Mouse (Mus musculus): ENCODE measurements around the gene Gucy1b1.

Gene Gucy1b1

DNA sequence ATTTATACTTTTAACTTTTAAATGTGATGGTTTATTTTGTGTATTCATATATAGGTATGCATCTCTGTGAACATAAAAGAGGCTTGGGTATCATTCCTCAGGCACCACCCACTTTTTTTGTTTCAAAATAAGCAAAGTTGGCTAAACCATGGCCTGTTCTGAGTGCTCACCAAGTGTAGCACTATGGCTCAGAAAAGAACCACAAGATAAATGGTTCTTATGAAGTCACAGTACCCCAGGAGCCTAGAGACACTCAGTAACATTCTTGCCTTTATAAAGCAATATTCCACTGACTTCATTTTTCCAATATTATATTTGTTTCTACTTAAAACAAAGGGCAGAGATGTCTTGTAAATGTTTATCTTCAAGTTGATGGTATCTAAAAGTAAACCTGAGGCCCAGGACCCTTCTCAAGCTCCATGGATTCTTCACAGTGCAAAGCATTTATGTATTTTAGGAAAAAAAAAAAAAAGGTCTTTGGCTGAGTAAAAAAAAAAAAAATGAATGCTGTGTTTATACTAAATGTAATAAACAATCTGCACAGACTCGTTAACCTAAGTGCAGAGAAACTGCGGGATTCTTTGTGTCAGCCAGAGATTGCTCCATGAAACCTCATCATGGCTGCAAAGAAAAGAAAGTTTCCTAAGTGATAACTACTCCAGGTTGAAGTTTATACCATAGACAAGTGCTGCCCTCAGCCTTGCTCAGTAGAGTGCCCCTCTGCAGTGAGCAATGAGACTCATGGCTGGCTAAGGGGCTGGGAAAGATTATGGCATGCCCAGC lies 38.0 kb downstream of the Gucy1b1 start:
- no peak for DNase-seq (ENCODE audit: low spot score in 2 of 2)

DNA sequence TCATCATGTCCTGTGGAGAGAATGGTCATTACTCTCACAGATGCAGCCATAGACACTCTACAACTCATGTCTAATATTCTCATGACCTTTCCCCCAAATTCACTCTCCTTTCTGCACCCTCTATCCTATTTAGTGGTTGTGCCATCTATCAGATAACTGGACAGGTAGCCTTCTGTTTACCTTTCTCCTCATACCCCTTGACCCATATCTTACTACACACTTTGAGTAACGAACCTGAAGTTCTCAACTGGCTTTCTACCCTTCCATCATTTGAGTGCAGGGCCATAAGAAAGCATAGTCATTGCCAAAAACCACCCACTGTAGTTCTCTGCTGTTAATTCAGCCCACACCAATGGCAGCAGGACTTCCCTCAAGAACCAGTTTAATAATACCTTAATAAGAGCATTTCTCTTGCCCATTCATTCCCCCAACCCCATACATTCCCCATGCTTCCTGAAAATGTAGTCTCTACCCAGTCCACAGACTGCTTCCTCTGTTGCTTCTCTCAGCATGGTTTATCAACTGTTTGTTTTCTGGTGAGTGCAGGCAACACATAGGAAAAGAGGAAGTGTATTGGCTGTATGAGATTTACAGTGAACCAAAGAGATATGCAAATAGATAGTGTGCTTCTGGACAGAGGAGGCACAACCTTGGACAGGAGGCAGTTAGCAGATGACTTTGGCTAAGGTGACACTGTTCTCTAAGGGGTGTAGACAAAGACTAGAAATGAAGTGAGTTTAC lies 44.3 kb downstream of the Gucy1b1 start:
- DNase-seq (ENCODE audit: low spot score in 2 of 2), result no peak

DNA sequence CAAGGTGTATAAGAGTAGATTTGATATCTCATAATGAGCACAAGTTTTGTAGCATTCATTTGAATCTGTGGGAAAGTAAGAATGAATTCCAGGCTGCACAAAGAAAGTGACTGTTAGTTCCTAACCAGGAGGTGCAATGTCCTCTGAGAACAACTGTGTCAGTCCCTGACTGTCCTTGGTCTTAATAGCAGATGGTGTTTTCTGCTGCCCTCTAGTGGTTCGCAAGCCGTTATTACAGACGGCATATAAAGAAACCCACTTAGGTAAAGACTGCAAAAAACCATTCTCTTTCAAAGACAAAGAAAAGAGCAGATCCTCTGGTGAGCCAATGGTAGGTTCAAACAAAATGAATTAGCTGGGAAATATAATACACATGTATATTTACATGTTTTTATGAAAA lies 45.3 kb downstream of the Gucy1b1 start:
- peak in 1 of 2 experiments; percentile 3 for DNase-seq (ENCODE audit: low spot score in 2 of 2)

DNA sequence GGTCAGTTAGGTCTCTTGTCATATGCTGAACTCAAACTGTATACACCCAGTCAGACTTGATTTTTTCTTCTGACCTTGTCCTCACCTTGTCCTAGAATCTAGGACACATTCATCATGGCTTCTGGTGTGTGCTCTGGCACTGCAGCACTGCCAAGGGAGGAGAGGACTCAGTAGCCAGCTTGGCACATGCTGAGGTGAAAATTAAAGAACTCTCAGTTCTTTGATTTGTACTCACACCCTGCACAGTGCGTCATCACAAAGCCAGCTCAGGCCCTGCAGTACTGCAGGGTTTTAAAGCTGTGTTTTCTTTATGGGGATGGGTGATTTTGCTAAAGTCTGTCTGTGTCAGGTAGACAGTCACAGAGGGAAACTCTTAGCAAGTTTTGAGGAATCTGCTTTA lies 47.2 kb downstream of the Gucy1b1 start:
- no peak for DNase-seq (ENCODE audit: low spot score in 2 of 2)

DNA sequence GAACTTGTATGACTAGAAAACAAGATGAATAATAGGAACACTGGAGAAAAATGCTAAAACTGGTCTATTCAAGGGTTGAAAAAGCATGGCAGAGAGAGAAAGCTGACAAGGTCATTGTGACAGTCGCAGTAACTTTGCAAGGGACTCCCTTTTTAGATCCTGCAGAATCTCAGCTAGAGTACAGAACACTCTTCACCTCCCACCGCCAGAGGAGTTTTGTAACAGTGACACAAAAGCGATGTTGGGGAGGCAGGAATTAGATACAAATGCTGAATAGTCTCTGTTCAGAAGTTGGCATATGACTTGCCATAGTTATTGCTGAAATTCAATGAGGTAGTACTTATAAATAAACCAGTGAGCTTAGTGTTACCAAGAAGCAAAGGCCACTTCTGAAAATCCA lies 51.4 kb downstream of the Gucy1b1 start:
- DNase-seq (ENCODE audit: low spot score in 2 of 2), result no peak

DNA sequence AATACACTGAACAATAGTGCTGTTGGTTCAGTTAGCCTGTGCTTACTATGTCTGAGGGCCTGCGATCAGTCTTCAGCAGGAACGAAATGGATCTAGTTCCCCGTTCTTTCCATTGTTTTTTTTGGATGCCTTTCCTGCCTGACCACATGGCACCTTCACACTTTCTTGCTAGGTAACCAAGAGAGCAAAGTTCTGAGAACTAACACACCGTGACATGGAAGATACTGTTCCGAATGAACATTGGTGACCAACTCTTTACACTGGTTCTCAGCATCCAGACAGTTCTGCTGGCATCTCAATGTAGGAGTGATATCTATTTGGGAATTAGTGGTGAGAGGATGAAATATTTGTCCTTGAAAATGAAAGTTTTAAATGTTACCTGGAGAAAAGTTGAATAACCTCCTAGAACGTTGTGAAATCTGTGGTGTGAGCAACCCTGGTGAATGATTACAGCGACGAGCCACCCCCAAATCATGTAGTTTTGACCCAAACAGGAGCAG lies 52.0 kb downstream of the Gucy1b1 start:
- no peak for DNase-seq (ENCODE audit: low spot score in 2 of 2)

DNA sequence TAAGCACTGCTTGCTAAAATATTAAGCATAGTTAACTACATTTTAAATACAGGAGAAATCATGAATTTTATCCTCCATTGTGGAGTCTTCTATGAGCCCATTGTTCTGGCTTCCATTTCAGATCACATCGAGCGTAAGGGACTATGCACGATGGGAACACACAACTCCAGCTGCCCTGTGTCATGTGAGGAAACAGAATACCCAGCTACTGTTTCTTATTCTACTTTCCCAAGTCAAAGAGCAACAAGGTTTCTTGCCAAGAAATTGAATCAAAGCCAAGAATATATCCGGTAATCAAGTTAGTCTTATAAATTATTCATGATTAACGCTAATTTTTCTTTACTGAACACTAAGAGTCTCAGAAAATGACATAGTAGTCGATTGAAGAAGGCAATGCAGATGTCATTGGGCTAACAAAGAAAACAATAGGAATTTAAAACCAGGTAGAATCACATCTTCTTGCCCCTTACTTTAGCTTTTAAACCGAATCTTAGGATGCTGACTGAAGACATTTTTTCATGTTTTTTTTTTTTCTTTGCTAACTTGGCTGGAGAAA lies 60.3 kb downstream of the Gucy1b1 start:
- DNase-seq (ENCODE audit: low spot score in 2 of 2), result no peak

DNA sequence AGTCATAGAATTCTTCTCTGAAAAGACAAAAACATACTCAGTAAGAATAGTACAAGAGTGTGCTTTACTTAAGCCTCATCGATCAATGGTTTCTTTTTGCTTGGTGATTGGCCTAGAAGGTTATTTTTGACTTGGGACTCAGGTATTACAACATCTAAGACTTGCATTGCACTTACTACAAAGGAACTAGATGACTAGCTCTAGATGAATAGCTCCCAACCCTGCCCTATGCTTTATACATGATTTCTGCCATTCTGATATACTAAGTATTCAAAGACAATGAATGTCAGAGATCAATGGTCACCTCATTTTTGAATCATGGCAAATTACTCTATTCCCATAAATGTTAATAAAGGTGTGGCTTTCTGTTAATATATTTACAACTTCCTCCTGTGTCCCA lies 67.5 kb downstream of the Gucy1b1 start:
- DNase-seq (ENCODE audit: low spot score in 2 of 2), result no peak

DNA sequence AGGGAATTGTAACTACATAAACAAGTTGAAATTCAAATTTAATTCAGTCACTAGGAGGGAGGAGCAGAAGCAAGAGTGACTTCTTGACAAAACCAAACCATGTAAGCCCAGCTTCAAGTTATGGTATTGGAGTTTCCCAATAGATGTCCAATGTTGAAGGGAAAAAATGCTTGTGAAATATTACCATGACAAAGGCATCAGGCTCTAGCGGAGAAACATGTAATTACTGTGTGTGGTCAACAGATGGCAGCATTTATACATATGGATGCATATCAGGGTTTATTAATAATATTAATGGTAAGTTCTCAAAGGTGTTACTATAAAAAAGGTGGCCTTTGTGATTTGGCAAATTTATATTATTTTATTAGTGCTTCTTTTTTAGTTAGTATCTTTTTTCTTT lies 78.5 kb downstream of the Gucy1b1 start:
- DNase-seq (ENCODE audit: low spot score in 2 of 2), result no peak

DNA sequence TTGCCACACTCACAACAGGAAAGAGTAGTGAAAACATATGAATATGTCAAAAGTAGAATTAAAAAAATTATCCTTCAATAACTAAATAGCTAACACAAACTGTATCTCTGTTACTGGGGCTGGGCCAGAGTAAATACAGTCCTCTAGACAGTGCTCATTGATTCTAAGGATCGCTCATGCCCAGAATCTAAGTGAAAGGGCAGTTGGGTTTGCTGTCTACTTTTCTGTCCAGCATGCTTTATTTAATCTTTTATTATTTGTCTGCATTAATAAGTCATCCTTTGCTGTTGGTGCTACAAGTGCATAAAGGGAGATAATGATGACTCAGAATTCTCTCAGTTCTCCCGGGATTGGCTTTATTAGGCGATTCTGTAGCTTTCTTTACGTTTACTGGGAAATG lies 79.1 kb downstream of the Gucy1b1 start:
- DNase-seq (ENCODE audit: low spot score in 2 of 2), result no peak

DNA sequence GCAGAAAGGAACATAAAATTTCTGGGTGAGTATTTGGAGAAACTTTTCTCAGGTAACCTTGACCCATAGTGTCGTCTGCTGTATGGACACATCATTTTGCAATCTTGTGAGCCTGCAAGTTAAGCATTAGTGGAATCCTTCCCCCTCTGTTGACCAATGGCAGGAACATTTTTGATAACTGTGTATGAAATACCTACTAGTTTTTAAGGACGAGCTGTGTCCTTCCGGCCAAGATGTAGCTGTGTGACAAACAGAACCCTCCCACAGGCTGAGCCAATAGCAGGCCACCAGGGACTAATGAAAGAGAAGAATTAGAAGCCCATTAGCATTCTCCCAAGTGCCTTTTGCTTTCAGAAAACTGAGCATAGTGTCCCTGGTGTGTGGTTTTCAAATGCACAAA lies 84.0 kb downstream of the Gucy1b1 start:
- DNase-seq (ENCODE audit: low spot score in 2 of 2), result no peak

DNA sequence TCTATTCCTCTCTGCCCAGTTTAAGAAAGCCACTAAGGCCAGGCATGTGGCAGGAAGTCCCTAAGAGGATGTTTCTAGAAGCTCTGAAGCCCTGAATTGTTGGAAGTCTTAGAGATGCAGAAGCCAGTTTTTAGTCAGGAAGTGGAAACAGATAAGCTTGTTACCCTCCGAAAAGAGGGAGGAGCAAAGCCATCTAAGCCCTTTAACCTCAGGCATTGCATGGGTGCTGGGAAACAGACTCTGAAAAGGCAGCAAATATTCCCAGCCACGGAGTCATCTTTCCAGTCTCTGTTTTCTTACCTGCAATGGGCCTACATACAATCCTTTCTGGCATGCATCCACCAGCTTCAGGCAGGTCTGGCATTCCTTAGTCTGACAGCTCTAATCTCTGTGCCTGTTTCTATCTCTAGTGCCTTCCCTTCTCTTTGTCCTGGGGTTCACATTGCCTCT lies 84.8 kb downstream of the Gucy1b1 start:
- DNase-seq (ENCODE audit: low spot score in 2 of 2), result no peak

DNA sequence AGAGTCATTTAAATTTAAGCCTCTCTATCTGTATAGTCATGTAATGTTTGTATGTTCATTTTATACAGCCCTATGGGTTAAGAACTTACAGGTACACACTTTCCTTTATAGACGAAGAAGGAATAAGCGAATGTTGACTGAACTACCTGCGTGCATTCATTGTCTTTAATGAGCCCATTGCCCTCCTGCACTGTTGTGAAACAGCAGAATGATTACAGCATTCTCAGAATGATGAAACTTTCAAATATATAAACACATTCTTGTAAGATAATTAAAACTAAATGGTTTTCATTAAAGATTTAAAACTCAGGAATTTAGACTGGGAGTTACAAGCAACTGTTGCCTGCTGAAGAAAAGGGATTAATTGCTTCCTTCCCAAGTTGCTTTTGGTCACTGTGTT lies 86.9 kb downstream of the Gucy1b1 start:
- no peak for DNase-seq (ENCODE audit: low spot score in 2 of 2)

DNA sequence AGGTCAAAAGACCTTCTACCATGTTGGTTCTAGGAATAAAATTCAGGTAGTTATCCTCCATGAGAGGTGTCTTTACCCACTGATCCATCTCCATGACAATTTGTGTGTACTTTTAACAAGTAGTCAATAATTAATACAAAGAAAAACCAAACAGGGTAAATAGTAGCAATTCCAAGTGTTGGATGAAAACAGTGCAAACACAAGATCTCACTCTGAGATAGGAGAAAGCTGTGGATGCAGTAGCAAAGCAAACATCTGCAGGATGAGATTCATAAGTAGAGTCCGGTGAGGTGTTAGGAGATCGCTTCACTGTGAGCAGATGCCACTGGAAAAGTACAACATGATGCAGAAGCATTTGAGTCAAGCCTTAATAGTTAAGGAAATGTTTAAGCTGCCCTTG lies 88.4 kb downstream of the Gucy1b1 start:
- DNase-seq (ENCODE audit: low spot score in 2 of 2), result no peak

DNA sequence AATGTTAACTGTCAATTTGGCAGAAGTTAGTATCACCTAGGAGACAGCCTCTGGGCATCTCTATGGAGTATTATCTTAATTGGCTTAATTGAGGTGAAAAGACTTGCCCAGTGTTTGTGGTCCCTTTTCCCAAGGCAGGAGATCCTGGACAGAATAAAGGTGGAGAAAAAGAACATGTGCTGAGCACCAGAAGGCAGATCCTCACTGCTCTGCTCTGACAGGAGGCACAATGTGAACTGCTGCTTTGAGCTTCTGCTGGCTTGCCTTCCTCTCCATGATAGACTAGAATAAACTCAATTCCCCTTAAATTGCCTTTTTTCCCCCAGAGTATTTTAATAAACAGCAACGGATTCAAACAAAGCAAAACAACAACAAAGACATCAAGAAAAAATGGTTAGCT lies 89.4 kb downstream of the Gucy1b1 start:
- no peak for DNase-seq (ENCODE audit: low spot score in 2 of 2)

DNA sequence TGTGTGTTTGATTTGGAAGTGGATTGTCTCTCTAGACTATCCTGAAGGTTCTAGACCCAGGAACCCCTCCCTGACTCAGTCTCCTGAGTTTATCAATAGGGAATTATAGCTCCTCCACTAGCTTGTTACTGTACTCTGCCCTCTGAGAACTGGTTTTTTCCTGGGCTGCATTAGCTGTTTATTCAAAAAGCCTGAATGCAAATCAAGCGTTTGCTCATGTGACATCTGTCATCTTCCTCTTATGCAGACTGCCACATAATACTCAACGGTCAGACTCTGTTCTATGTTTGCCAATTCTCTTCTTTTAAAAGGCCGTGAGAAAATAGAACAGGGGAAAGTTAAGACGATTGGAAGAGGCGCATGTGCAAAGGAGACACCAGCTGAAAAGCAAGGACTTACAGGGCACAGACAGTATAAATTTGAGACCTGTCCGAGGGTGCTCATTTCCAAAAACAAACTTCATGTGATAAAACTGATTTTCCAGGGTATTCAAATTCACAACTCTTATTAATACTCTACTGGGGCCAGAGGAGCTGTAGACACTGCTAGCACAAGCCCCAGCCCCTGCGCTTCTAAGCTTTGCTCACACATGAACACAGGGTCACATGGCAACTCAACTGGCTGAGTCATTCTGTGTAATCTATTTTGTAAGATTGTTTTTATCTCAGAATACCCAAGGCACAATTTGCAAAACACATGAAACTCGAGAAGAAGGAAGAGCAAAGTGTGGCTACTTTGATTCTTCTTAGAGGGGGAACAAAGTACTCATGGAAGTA lies 91.2 kb downstream of the Gucy1b1 start:
- DNase-seq (ENCODE audit: low spot score in 2 of 2), result no peak

All from spleen, postnatal 14 days (tissue).